Mouse (Mus musculus): Measurements from ENCODE around the gene Pop4.
"Not testable (repeated sequence)": the region's sequence is repeated elsewhere in the genome, so short reads cannot be mapped to it uniquely, and the experiment has no call there.

The Pop4 gene

GRCm38 (mm10) chr7:38270703-38271510, at the start of gene Pop4:
Gene Pop4, minus strand, starts transcription at chr7:38271423.
- DNase-seq (ENCODE audit: low read depth) = peak; percentile 87

DNA sequence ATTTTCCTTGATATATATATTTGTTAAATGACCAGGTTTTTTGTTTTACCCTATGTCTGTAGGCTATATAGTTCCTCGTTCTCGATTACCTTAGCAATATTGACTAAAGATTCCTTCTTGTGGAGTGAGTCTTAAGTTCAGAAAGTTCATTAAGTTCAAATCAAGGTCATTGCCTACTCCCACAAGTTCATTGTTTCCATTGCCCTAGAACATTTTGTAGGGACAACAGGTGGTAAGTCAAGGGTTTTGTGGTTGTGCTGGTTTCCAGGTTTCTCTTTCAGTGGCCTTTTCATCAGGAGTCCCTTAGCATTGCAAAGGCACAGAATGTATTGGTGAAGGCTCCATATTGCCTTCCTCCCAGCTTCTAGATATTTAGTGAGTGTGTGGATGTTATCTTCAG, 49.4 kb upstream of the Pop4 start:
- no peak for DNase-seq (ENCODE audit: low read depth)

DNA sequence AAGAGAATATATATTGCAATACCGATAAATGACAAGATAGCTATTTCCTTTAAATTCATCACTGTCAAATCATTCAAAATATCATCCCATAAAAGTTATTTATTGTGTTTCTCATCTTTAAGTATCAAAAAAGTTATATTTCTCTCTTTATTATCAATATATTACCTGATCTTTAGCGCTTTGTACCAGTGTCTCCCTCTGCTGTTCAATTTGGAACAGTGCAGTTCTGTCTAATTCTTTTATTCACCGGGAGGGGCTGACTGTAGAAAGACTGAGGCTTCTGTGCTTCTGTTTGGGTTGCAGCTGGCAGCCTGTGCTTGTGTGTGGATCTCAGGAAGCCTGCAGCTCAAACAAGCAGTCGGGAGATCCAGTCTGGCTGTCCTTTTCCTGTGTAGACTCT, 11.0 kb upstream of the Pop4 start:
- DNase-seq (ENCODE audit: low read depth) = not testable (repeated sequence)

- no peak for DNase-seq (ENCODE audit: low read depth)
These were observed 1.3 kb upstream of the Pop4 start for GRCm38 (mm10) chr7:38272551-38272950.

DNA sequence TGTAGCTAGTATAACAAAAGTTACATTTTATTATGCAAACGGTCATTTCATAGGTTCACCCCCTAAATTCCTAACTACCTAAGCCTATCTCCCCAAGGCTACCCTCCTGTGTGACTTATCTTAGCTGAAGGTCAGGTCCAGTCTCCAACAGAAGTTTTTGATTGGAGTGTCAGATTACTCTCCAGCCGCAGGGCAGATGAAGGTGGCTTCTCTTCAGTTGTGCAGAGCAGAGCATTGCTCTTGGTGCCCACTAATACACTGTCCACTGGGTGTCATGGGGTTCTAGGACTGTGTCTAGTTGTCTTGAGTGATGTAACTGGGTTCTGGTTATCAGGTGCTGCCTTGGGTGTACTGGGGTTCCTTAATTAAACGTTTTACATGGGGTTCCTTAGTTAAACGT, 636 bp upstream of the Pop4 start:
- DNase-seq (ENCODE audit: low read depth) = no peak

DNA sequence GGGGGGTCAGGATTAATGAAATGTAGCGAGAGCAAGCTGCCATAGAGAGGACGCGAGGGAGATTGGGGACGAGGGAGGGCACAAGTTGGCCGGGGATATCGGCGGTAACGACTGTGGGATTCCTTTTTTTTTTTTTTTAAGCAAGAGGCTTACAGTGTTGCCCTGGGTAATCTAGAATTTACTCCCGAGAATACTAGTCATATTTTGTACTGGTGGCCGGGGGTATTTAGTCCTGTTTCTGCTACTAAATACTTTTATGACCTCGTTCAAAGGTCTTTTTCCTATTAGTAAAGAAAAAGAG, 238 bp upstream of the Pop4 start:
- DNase-seq (ENCODE audit: low read depth) = no peak

GRCm38 (mm10) chr7:38267006-38267680, 4.1 kb downstream of the Pop4 start:
- DNase-seq (ENCODE audit: low read depth) = peak; percentile 45

DNA sequence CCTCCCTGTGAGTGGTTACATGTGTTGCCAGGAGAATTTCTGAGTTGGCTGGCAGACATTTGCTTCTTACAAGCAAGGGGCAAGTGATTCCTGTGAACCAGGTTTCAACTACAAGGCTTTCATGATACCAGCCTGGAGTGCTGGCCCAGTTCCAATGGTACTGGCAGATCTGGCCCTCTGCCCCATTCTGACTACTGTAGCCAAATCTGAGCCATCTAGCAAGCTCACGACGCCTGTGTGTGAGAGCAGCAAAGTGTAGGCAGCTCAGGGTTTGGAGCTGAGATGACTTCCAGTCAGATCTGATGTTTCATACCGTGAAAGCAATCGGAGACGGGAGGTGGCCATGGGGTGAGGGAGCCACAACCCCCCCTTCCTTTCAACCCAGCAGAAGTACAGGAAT, 8.8 kb downstream of the Pop4 start:
- no peak for DNase-seq (ENCODE audit: low read depth)

DNA sequence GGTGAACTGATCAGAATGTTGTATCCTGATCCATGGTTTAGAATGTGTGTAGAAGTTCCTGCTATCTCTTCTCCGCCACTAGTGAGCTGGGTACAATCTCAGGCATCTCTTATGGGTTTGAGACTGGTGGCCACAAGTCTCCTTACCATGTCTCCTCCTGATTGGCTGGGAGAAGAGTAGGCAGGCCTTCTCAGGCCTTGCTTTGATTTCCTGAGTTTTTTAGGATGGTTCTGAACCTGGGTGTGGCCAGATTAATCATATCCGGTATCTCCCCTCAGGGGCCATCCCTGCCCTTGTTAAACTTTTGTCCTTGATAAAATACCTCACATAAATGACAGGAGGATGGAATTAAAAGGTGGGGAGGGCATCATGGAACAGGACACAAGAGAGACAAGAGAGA, 11.6 kb downstream of the Pop4 start:
- DNase-seq (ENCODE audit: low read depth) = no peak

- DNase-seq (ENCODE audit: low read depth) = no peak
These were observed 17.8 kb downstream of the Pop4 start for GRCm38 (mm10) chr7:38253441-38253840.

DNA sequence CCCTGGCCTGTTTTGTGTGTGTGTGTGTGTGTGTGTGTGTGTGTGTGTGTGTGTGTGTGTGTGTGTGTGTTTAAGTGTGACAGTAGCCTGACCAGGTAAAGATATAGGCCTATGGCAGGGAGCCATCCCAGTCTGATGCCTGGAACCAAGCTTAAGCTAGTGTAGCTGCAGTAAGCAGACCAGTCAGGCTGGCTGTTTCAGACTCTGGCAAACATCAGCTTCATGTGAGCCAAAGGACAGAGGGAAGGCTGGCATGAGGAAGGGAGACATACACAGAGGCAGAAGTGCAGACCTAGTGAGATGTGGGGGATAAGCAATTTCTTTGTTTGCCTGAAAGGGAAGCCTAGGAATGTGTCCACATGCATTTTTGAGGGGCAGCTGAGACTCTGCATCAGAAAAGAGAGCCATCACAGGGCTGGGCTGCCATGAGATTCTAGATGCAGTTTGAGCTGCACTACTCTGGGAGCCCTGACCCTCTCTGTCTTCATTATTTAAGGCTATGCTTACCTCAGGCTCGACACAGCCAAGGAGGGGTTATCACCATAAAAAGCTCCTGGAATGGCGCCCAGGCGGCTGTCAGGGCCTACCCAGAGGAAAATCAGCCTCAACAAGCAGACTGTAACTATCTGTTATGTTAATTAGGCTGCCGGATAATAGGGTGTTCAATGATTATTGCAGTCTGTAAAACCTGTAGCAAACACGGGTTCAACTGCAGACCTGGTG, 19.6 kb downstream of the Pop4 start:
- no peak for DNase-seq (ENCODE audit: low read depth)

- DNase-seq (ENCODE audit: low read depth) = no peak
These were observed 28.8 kb downstream of the Pop4 start for GRCm38 (mm10) chr7:38242417-38242816.

DNA sequence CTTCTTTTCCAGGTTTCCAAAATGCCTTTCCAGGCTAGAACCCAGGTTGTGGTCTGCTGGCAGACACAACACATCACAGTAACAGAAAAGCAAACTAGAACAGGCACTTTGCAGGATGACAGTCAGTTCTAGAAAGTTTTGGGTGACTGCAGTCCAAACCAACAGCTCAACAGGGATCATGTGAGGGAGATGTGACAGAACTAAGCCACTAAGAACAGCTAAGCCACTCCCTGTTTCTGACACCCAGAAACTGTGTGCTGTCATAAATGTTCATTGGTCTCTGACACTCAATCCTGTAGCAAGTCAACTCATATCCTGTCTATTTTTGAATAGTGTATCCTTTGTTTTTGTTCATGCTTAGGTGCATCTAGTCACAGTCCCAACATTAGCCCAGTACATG, 34.1 kb downstream of the Pop4 start:
- DNase-seq (ENCODE audit: low read depth) = no peak

- no peak for DNase-seq (ENCODE audit: low read depth)
These were observed 34.7 kb downstream of the Pop4 start for GRCm38 (mm10) chr7:38236400-38237105.

GRCm38 (mm10) chr7:38230285-38230684, 40.9 kb downstream of the Pop4 start:
- DNase-seq (ENCODE audit: low read depth) = no peak

- no peak for DNase-seq (ENCODE audit: low read depth)
These were observed 42.9 kb downstream of the Pop4 start for GRCm38 (mm10) chr7:38228329-38228728.

DNA sequence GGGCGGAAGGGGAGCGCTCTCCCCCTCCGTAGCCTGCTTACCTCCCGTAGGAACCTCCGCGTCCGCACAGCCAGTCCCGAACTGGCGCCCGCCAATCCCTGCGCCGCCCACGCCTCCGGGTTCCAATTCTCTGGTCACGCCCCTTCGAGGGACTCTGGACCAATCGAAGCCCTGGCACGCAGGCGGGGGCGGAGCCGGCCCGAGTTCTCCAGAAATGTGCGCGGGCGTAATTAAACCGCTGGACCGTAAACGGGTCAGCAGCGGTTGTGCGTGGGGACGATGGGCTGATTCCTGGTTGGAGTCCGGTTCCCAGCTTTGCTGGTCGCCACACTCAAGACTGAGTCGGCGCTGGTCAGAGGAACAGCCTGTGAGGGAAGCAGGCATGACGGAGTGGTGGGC, 43.3 kb downstream of the Pop4 start, which contains the start of gene Plekhf1:
Gene Plekhf1, minus strand, starts transcription at position 117 of the 399 bp plus-strand sequence.
- DNase-seq (ENCODE audit: low read depth) = peak; percentile 82

DNA sequence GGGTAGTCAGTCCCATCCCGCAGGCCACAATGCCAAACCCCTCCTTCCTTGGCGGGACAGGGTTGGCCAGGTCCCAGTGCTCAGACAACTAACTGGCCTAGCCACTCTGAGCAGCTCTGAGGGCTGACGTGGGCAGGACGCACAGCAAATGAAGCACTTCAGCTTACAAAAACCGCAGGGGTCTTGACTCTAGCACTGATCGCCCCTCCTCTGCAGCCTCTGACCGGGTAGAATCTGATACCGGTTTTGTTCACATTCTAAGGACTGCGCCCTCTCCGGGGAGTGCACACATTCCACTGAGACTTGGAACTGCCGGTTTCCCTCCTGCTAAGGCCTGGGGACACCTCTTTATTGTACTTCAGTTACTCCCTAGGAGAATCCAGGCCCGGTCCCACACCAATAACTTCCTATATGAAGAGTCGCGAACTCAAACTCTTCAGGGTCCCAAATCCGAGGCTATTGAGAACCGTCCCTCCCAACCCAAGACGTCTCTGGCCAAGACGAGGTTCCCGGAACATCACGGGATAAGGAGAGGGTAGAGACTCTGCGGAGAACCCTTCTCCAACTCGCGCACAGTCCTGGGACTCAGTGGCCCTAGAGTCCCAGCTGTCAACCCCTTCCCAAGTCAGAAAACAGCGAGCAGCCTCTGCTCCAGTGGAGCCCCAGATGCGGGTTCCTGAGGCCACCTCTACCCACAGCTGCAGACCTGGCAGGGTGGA, 43.9 kb downstream of the Pop4 start:
- DNase-seq (ENCODE audit: low read depth) = peak; percentile 33

- no peak for DNase-seq (ENCODE audit: low read depth)
These were observed 45.0 kb downstream of the Pop4 start for GRCm38 (mm10) chr7:38226226-38226625.

DNA sequence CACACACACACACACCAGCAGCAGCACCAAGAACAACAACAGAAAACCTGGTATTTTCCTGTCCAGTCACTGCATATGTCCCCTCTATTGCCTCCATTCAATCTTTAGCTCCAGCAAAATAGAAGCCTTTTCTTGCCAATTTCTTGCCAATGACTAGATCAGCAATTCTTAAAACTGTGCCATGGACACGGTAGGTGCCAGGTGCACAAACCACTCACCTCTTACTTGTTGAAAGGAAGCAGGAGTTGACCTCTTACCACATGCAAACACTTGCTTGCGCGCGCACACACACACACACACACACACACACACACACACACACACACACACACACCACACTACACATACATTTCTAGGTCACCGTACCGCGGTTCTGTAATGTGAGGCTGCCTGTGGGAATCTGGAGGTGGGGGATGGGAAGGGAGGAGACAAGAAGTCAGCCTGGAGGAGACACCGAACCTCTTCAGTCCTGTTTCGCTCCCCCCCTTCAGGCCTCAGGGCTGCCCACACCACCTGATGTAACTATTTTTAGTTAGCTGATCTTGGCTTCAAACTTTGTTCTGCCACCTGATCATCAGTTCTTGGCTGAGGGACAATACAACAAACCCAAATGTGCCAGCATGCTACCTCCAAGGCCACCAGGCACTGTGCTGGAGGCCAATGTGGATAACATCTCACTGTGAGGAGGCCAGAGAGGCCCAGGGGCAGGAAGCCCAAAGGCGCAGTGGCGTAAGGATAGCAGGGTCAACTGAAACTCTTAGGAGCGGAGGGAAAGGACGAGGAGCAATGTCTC, 46.5 kb downstream of the Pop4 start:
- DNase-seq (ENCODE audit: low read depth) = no peak

DNA sequence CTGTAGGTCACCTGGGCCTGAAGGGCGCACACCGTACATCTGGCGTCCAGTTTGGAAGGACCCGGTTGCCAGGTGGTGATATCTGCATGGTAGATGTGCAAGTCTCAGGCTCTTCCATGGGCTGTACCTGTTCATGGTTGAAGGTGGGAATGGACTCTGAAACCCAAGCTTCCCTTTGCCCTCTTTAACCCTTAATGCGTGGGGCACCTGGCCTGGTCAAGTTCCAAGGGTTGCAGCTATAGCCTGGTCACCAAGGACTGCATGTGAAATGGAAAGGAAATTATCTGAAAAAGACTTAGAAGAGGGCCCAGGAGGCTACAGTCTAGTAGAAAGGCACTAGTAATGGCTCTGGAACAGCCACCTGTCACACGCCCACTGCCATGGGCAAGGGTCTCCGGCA, 50.4 kb downstream of the Pop4 start:
- no peak for DNase-seq (ENCODE audit: low read depth)
